Mouse (Mus musculus): ENCODE results near the gene Gm40193.

DNA sequence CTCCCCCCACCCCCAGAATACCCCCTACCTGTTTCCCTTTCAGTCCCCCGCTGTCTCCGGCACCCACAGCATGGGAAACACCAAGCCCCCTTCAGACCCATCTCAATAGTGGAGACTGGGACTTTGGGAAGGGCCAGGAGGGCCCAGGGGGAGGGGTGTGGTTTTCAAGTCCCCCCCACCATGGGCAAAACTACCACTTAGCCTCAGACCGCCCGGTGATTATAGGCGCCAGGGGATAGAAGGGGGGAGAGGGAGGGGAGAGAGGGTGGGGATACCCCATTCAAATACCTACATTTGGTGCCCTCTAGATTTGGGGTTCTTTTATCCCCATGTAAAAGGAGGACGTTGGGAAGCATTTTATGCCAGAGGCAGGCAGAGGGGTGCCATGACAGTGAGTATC lies at the start of gene Gm40193:
- TF ChIP-seq POLR2A (IDR thresholded peaks at IDR 0.05; ENCODE audit: low read depth, low read length) (no peak), CTCF (IDR thresholded peaks at IDR 0.05; ENCODE audit: extremely low read depth, insufficient read length, insufficient replicate concordance, low read depth, low read length) (no peak)

All from small intestine, adult 2 months (tissue).